Mouse (Mus musculus) hindbrain, embryonic 12.5 days (tissue): ENCODE measurements around the gene Scnn1a. TPM values are rescaled to one million over a fixed set of nuclear protein-coding genes. Genes with fewer than 3 reads are reported as not detected.

ENCODE experiments used
- ATAC-seq: fragments of 200-750 bp; cut with Nextera tagmentation; 2 replicates; pipeline ENCODE4 v1.8.0; 2017; ENCODE audit warnings: moderate TSS enrichment; ENCODE audit not compliant: low FRiP score
- H3K27ac ChIP-seq: fragments of 300-500 bp; sonication (generic); 2 replicates; pipeline ENCODE4 v1.5.1; 2016; ENCODE audit warnings: mild to moderate bottlenecking
- H3K27me3 ChIP-seq: fragments of 300-500 bp; sonication (generic); 2 replicates; pipeline ENCODE4 v1.6.1; 2016; ENCODE audit warnings: mild to moderate bottlenecking
- H3K36me3 ChIP-seq: fragments of 300-500 bp; sonication (generic); 2 replicates; pipeline ENCODE4 v1.6.1; 2016; ENCODE audit warnings: mild to moderate bottlenecking
- H3K4me1 ChIP-seq: fragments of 300-500 bp; sonication (generic); 2 replicates; pipeline ENCODE4 v1.6.1; 2016
- H3K4me2 ChIP-seq: fragments of 300-500 bp; sonication (generic); replicated peaks from 2 replicates; pipeline ENCODE4 v1.6.1; 2016; ENCODE audit warnings: mild to moderate bottlenecking
- H3K4me3 ChIP-seq: fragments of 300-500 bp; sonication (generic); 2 replicates; pipeline ENCODE4 v1.5.1; 2016; ENCODE audit warnings: mild to moderate bottlenecking
- H3K9ac ChIP-seq: fragments of 300-500 bp; sonication (generic); 2 replicates; pipeline ENCODE4 v1.6.1; 2016; ENCODE audit warnings: mild to moderate bottlenecking, moderate library complexity
- H3K9me3 ChIP-seq: fragments of 300-500 bp; sonication (generic); replicated peaks from 2 replicates; pipeline ENCODE4 v1.6.1; 2016; ENCODE audit warnings: mild to moderate bottlenecking
- WGBS: fragments of 180-500 bp; shearing (Covaris S2); methylation state at CpG from one replicate; pipeline ENCODE4 v1.1.7; 2016; 5-methylcytosine and 5-hydroxymethylcytosine counted together
- polyA plus RNA-seq: library from polyadenylated mRNA; unstranded; fragments of >200 nt; fragmentation: Nextera tagmentation; extraction: Ambion mirVana; gene quantifications from 2 replicates; pipeline ENCODE4 v1.2.1, GENCODE M21; 2016

Scnn1a gene
- polyA plus RNA-seq, 1 experiment from 2014 or later = 0.49 TPM

- Histone ChIP-seq H3K9ac (no peak overlapping the region), H3K4me2 (no peak overlapping the region), H3K27ac (no peak overlapping the region), H3K27me3 (peaks cover 69% of the 10 kb centered on the region), H3K4me3 (no peak overlapping the region), H3K4me1 (peaks cover 32% of the 10 kb centered on the region), H3K9me3 (no peaks in the 10 kb centered on the region), H3K36me3 (no peaks in the 10 kb centered on the region)
- 37% methylated on average over 16 of the region's 16 CpGs for WGBS
- ATAC-seq = no peak
Measured at GRCm38 (mm10) chr6:125377582-125378451, 57.4 kb downstream of the Scnn1a start.

- H3K27ac ChIP-seq = no peak overlapping the region
- H3K36me3 ChIP-seq = no peaks in the 10 kb centered on the region
- peaks cover 32% of the 10 kb centered on the region for H3K4me1 ChIP-seq
- no peak overlapping the region for H3K4me3 ChIP-seq
- no peaks in the 10 kb centered on the region for H3K9me3 ChIP-seq
- no peak overlapping the region for H3K4me2 ChIP-seq
- H3K9ac ChIP-seq = no peak overlapping the region
- WGBS = 19% methylated on average over 6 of the region's 6 CpGs
- H3K27me3 ChIP-seq = peaks cover 69% of the 10 kb centered on the region
- no peak for ATAC-seq
Measured at GRCm38 (mm10) chr6:125378621-125379020, 58.2 kb downstream of the Scnn1a start.

GRCm38 (mm10) chr6:125379781-125380180 is 59.3 kb downstream of the Scnn1a start:
- H3K36me3 ChIP-seq = no peaks in the 10 kb centered on the region
- H3K9ac ChIP-seq = no peak overlapping the region
- H3K27ac ChIP-seq = no peak overlapping the region
- H3K9me3 ChIP-seq = no peaks in the 10 kb centered on the region
- ATAC-seq = no peak
- H3K4me2 ChIP-seq = peak overlapping the region; percentile 59
- peaks cover 30% of the 10 kb centered on the region for H3K4me1 ChIP-seq
- H3K27me3 ChIP-seq = peaks cover 67% of the 10 kb centered on the region
- WGBS = 5% methylated on average over 9 of the region's 9 CpGs
- peak overlapping the region; percentile 29 for H3K4me3 ChIP-seq

- Histone ChIP-seq H3K9ac (no peak within 1 kb of the TSS), H3K9me3 (no peaks in the 10 kb centered on the region)
Measured at GRCm38 (mm10) chr6:125380372-125381360, 60.2 kb downstream of the Scnn1a start, which contains the start of gene Plekhg6. TSS of gene Plekhg6 (minus strand) at chr6:125380793.

GRCm38 (mm10) chr6:125382024-125382423 is 61.6 kb downstream of the Scnn1a start:
- Histone ChIP-seq H3K4me3 (no peak overlapping the region), H3K4me1 (peaks cover 28% of the 10 kb centered on the region), H3K27ac (no peak overlapping the region), H3K9me3 (no peaks in the 10 kb centered on the region), H3K27me3 (peaks cover 62% of the 10 kb centered on the region), H3K4me2 (no peak overlapping the region), H3K36me3 (no peaks in the 10 kb centered on the region), H3K9ac (no peak overlapping the region)
- WGBS = 70% methylated on average over 2 of the region's 2 CpGs
- ATAC-seq = no peak

More at GRCm38 (mm10) chr6:125380372-125381360, 60.2 kb downstream of the Scnn1a start, which contains the start of gene Plekhg6:
- no peaks in the 10 kb centered on the region for H3K36me3 ChIP-seq
- H3K27me3 ChIP-seq = peaks cover 62% of the 10 kb centered on the region
- H3K4me1 ChIP-seq = peaks cover 29% of the 10 kb centered on the region
- H3K4me3 ChIP-seq = peak within 1 kb of the TSS; percentile 29
- 9% methylated on average over 40 of the region's 40 CpGs for WGBS
- peak within 1 kb of the TSS; percentile 59 for H3K4me2 ChIP-seq
- ATAC-seq = no peak
- H3K27ac ChIP-seq = no peak within 1 kb of the TSS

- peaks cover 30% of the 10 kb centered on the region for H3K27me3 ChIP-seq
- 65% methylated on average over 11 of the region's 11 CpGs for WGBS
- H3K4me3 ChIP-seq = no peak overlapping the region
- peaks cover 4% of the 10 kb centered on the region for H3K4me1 ChIP-seq
- H3K36me3 ChIP-seq = no peaks in the 10 kb centered on the region
- ATAC-seq = no peak
- H3K9me3 ChIP-seq = no peaks in the 10 kb centered on the region
- H3K27ac ChIP-seq = no peak overlapping the region
- no peak overlapping the region for H3K9ac ChIP-seq
- no peak overlapping the region for H3K4me2 ChIP-seq
Measured at GRCm38 (mm10) chr6:125385066-125385974, 64.9 kb downstream of the Scnn1a start.

- 80% methylated on average over 6 of the region's 6 CpGs for WGBS
- no peak overlapping the region for H3K4me3 ChIP-seq
- no peak overlapping the region for H3K9ac ChIP-seq
- H3K27ac ChIP-seq = no peak overlapping the region
- H3K27me3 ChIP-seq = peaks cover 22% of the 10 kb centered on the region
- no peak overlapping the region for H3K4me2 ChIP-seq
- ATAC-seq = no peak
- H3K36me3 ChIP-seq = no peaks in the 10 kb centered on the region
- H3K9me3 ChIP-seq = no peaks in the 10 kb centered on the region
- H3K4me1 ChIP-seq = no peaks in the 10 kb centered on the region
Measured at GRCm38 (mm10) chr6:125386080-125386479, 65.6 kb downstream of the Scnn1a start.

- WGBS = 88% methylated on average over 5 of the region's 5 CpGs
- no peak for ATAC-seq
- no peaks in the 10 kb centered on the region for H3K4me1 ChIP-seq
Measured at GRCm38 (mm10) chr6:125389853-125390252, 69.4 kb downstream of the Scnn1a start.

More at GRCm38 (mm10) chr6:125389853-125390252, 69.4 kb downstream of the Scnn1a start:
- Histone ChIP-seq H3K4me2 (no peak overlapping the region), H3K9ac (no peak overlapping the region), H3K36me3 (no peaks in the 10 kb centered on the region), H3K9me3 (no peaks in the 10 kb centered on the region), H3K27ac (no peak overlapping the region), H3K27me3 (no peaks in the 10 kb centered on the region), H3K4me3 (no peak overlapping the region)

Other genes with a start within 250 kb of the Scnn1a start
- gene Chd4, start 224.7 kb upstream of the Scnn1a start, polyA plus RNA-seq = 131 and 133 TPM in 2 replicates
- gene Nop2, start 188.8 kb upstream of the Scnn1a start, polyA plus RNA-seq = 48.1 and 54.2 TPM in 2 replicates
- 19.2 and 21.3 TPM in 2 replicates for gene Iffo1, start 175.4 kb upstream of the Scnn1a start, polyA plus RNA-seq
- 1,498 and 1,567 TPM in 2 replicates for gene Gapdh, start 154.2 kb upstream of the Scnn1a start, polyA plus RNA-seq
- 140 and 142 TPM in 2 replicates for gene Ncapd2, start 129.0 kb upstream of the Scnn1a start, polyA plus RNA-seq
- gene Mrpl51, start 128.9 kb upstream of the Scnn1a start, polyA plus RNA-seq = 163 and 165 TPM in 2 replicates
- gene Vamp1, start 105.1 kb upstream of the Scnn1a start, polyA plus RNA-seq = 5.9 and 6.0 TPM in 2 replicates
- gene Tapbpl, start 88.8 kb upstream of the Scnn1a start, polyA plus RNA-seq = 2.5 and 2.9 TPM in 2 replicates
- 1.6 and 1.9 TPM in 2 replicates for gene Cd27, start 83.6 kb upstream of the Scnn1a start, polyA plus RNA-seq
- gene Tuba3a, start 34.6 kb upstream of the Scnn1a start, polyA plus RNA-seq = 0.16 TPM in 1 of 2 replicates, not detected in the other
- 19.6 and 20.6 TPM in 2 replicates for gene Ltbr, start 6.8 kb upstream of the Scnn1a start, polyA plus RNA-seq
- gene Tnfrsf1a, start 28.7 kb downstream of the Scnn1a start, polyA plus RNA-seq = 29.9 and 32.6 TPM in 2 replicates
- gene Plekhg6, start 60.1 kb downstream of the Scnn1a start, polyA plus RNA-seq = 0.18 and 0.22 TPM in 2 replicates
- 49.2 and 54.1 TPM in 2 replicates for gene Cd9, start 174.1 kb downstream of the Scnn1a start, polyA plus RNA-seq
- 11.3 and 11.5 TPM in 2 replicates for gene Vwf, start 226.1 kb downstream of the Scnn1a start, polyA plus RNA-seq